Mouse (Mus musculus) CH12.LX (cell line): ENCODE data around the gene Kalrn.

ENCODE experiments used
- CTCF ChIP-seq, 2 experiments: IDR thresholded peaks in 1 of 2; conservative IDR thresholded peaks in 1 of 2; 2 replicates each; pipeline ENCODE4 v1.5.1; 2011 to 2012; ENCODE audit warnings: low read depth in 2 of 2, low read length in 2 of 2, improper control_type of control experiment in 1 of 2, inconsistent platforms in 1 of 2, mild to moderate bottlenecking in 1 of 2, moderate library complexity in 1 of 2
- E2F4 ChIP-seq: IDR thresholded peaks from 2 replicates; pipeline ENCODE4 v1.6.1; 2011; ENCODE audit warnings: low read depth, low read length, improper control_type of control experiment; ENCODE audit not compliant: insufficient replicate concordance
- EP300 ChIP-seq: IDR thresholded peaks from 2 replicates; pipeline ENCODE4 v1.6.1; 2011; ENCODE audit warnings: low read length, improper control_type of control experiment
- GABPA ChIP-seq: IDR thresholded peaks from 2 replicates; pipeline ENCODE4 v1.6.1; 2012; ENCODE audit warnings: low read depth, low read length, improper control_type of control experiment, inconsistent platforms; ENCODE audit not compliant: insufficient replicate concordance
- MAX ChIP-seq: IDR thresholded peaks from 2 replicates; pipeline ENCODE4 v1.6.1; 2011; ENCODE audit warnings: low read length, improper control_type of control experiment
- MAZ ChIP-seq: IDR thresholded peaks from 2 replicates; pipeline ENCODE4 v1.6.1; 2012; ENCODE audit warnings: low read depth, mild to moderate bottlenecking, inconsistent platforms, low read length, improper control_type of control experiment, moderate library complexity
- POLR2A ChIP-seq: IDR thresholded peaks from 2 replicates; pipeline ENCODE4 v1.6.1; 2011; ENCODE audit warnings: low read depth, mild to moderate bottlenecking, improper control_type of control experiment, low read length
- POLR2AphosphoS2 ChIP-seq: IDR thresholded peaks from 2 replicates; pipeline ENCODE4 v1.6.1; 2011; ENCODE audit warnings: low read depth, low read length, improper control_type of control experiment
- SMC3 ChIP-seq: IDR thresholded peaks from 2 replicates; pipeline ENCODE4 v1.6.1; 2011; ENCODE audit warnings: low read depth, low read length, improper control_type of control experiment
- TBP ChIP-seq: conservative IDR thresholded peaks from 2 replicates; pipeline ENCODE4 v1.6.1; 2011; ENCODE audit warnings: low read depth, low read length, improper control_type of control experiment
- USF1 ChIP-seq: IDR thresholded peaks from 2 replicates; pipeline ENCODE4 v1.6.1; 2014; ENCODE audit warnings: low read depth, mild to moderate bottlenecking, inconsistent platforms, low read length, improper control_type of control experiment
- ZC3H11A ChIP-seq: IDR thresholded peaks from 2 replicates; pipeline ENCODE4 v1.6.1; 2012; ENCODE audit warnings: low read depth, mild to moderate bottlenecking, inconsistent platforms, low read length, improper control_type of control experiment
- ZNF384 ChIP-seq: IDR thresholded peaks from 2 replicates; pipeline ENCODE4 v1.6.1; 2012; ENCODE audit warnings: low read depth, low read length, improper control_type of control experiment, inconsistent platforms

DNA sequence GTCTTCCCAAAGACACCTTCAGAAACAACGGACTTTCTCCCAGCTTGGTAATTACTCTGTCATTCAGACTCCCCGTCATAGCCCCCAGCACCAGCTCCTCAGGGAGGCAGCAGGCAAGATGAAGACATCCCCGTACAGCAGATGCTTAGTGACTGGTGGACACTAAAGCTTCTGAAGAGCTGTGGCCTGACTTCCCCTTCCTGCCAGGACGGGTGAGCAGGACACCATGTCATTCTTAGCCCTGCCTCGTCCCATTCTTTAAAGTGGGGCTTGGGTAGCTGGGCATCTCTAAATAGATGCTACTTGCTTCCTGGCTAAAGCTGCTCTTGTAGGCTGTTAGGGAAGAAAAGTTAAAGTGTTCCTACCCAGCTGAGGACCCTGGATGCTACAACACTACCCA lies 145.7 kb downstream of the Kalrn start:
- no peak for TF ChIP-seq CTCF (conservative IDR thresholded peaks at IDR 0.05 in 1 of 2, IDR thresholded peaks at IDR 0.05 in 1 of 2; ENCODE audit: low read depth in 2 of 2, low read length in 2 of 2)
- no peak for TF ChIP-seq MAZ
- no peak for TF ChIP-seq ZNF384
- TF ChIP-seq MAX: no peak
- TF ChIP-seq POLR2A: no peak
- no peak for TF ChIP-seq EP300
- TF ChIP-seq ZC3H11A: no peak
- no peak for TF ChIP-seq SMC3
- TF ChIP-seq TBP: no peak
- TF ChIP-seq USF1: no peak
- no peak for TF ChIP-seq E2F4
- no peak for TF ChIP-seq POLR2AphosphoS2
- TF ChIP-seq GABPA: no peak
